Mouse (Mus musculus) megakaryocyte-erythroid progenitor cell, adult 5-6 weeks (primary cell): ENCODE measurements around the gene Ankrd63. TPM values are rescaled to one million over a fixed set of nuclear protein-coding genes. Genes with fewer than 3 reads are reported as not detected.
"Not testable (repeated sequence)": the region's sequence is repeated elsewhere in the genome, so short reads cannot be mapped to it uniquely, and the experiment has no call there.

Experiments used
- ATAC-seq: replicated peaks from 2 replicates; pipeline ENCODE4 v1.8.0; 2016; ENCODE audit warnings: mild to moderate bottlenecking, inconsistent platforms; ENCODE audit not compliant: severe bottlenecking, poor library complexity, low FRiP score, low TSS enrichment
- total RNA-seq, 2 experiments: library from RNA; stranded (forward) in 1 of 2; stranded (reverse) in 1 of 2; fragments of 200-1000, 215-1000 nt in 1 of 2; fragments of >200 nt in 1 of 2; fragmentation: Nextera tagmentation in 1 of 2; gene quantifications; 2 replicates each; pipeline ENCODE4 v1.2.3; 2014 to 2017

Ankrd63 gene
- total RNA-seq, 2 experiments from 2014 or later, result 0.19 TPM; not detected in 1

DNA sequence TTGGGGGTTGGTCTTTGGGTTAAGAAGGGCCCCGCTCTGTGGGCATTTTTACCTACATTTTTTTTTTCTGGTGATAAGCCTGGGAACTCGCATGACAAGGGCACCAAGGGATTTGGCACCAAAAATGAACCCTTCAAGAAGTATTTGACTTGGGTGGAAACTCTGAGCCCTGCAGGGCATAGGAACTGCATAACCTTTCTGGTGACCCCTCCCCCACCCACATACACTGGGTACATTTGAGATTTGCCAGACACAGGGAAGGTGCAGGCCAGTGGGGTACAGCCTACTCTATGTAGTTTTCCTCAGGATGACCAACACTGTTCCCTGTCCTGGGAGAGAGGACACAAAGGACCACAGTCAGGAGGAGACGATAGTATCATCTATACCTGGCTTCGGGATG is 38.1 kb downstream of the Ankrd63 start:
- no peak for ATAC-seq

DNA sequence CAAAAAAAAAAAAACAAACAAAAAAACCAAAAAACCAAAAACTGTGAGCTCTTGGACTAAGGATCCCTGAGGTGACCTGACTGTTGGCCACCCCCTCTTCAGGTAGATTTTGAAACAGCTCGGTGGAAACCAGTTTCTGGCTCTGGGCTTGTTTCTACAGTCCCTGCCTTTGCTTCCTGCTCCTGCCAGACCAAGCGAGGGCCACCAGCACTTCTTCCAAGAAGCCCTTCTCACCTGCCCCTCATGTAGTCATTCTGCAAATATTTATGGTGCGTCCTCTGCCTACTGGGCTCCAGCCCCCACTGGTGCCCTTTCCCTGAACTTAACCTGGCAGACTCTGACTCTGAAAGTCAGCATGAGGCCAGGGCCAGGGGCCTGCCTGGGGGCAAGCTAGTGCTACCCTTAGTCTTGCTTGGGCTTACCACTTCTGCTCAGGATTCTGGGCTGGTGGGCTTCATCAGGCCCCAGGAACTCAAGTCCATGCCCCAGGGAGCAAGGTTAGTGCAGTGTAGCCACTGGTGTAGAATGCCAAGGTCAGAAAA is 38.7 kb downstream of the Ankrd63 start:
- ATAC-seq, result no peak

DNA sequence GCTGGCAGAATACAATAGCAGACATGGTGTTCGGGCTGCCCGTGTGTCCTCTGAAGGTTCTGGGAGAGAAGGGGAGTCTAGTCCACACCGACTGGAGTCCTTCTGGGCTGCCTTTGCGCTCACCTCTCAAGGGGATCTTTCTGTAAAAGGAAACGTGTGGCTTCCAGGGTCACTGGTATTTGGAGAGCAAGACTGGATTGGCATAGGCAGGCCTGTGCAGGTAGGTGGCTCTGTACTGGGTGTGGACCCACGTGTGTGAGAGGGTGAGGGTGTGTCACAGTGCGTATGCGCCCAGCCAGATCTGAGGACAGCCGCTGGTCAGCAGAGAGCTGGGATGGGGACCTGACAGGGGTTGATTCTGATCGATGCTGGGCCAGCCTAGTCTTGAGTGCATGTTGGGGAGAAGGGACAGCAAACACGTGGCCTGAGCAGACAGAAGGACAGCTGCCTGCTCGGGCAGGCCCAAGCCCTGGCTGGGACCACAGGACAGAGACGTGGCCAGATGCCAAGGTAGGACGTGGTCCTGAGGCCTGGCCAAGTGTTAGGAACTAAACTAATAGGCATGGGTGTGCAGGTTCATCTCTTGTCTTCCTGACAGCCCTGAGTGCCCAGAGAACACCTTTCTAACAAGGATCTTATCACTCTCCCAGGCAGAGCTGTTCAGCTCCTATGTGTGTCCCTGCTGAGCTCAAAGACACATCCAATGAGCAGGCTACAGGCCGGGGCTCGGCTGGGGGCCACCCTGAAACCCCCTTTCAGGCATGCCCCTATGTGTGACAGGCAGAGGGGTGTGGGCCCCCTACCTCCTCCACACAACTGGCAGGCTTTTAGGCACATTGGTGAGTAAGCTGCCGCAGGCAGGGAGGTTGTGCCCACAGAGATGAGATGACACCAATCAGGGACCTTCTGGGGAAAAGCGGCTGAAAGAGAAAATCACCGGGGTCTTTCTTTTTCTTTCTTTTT is 39.7 kb downstream of the Ankrd63 start:
- ATAC-seq, result no peak

DNA sequence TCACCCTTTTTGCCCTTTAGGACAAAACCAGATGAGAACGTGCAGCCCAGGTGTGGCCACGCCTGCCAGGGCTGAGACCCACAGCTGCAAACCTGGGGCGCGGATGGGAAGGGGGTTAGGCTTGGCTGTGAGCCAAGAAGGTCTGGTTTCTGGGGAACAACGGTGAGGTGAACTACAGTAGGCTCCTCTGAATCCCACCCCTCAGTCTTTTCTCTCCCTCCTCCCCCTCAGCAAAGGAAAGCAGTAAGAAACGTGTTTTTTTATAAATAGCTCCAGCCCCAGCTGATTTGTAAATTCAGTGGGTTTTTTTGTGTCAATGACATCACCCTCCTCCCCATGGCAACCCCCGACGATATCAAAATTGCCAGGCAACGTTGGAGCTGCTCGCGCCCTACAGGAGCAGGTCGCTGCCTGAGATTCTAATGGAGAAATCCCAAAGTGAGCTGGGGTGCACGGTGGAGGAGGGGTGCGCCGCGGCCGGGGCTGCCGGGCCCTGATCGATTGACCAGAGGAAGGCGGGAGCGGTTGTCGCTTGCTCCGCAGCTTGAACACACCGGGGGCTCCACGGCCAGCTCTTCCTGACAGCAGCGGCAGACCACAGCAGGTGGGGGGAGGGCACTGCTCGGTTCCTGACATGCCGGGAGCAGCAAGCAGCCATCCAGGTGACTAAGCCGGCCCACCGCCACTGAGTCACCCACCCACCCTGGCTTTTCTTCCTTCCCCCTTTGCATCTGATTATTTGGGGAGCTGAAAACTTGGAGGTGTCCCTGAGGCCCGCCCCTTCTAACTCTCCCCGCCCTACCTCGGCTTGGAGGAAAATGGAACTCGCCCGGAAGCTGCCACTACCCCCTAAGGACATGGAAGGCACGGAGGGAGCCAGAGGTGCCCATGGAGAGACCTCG is 40.6 kb downstream of the Ankrd63 start, which contains the start of gene Pak6:
Gene Pak6, plus strand, starts transcription at position 402 of the 902 bp plus-strand sequence.
- ATAC-seq, result 0 out of 2 replicates have a peak, but pooled peaks have one; percentile 20

DNA sequence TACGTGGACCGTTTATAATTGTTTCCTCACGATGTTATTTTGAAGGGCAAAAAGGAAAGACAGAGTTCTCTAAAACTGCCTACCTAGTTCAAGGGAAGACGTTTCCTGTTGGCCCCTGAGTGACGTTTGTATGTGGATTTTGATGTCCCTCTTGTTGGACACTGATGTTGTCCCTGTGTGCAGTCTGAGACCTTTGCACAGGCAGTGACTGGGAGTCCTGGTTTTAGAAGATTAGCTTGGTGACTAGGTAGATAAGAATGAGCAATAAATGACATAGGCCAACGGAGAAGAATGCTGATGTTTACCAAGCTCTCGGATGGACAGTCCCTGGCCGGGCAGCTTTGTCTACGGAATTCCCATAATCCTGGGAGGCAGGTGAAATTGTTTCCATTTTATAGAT is 41.9 kb downstream of the Ankrd63 start:
- no peak for ATAC-seq

DNA sequence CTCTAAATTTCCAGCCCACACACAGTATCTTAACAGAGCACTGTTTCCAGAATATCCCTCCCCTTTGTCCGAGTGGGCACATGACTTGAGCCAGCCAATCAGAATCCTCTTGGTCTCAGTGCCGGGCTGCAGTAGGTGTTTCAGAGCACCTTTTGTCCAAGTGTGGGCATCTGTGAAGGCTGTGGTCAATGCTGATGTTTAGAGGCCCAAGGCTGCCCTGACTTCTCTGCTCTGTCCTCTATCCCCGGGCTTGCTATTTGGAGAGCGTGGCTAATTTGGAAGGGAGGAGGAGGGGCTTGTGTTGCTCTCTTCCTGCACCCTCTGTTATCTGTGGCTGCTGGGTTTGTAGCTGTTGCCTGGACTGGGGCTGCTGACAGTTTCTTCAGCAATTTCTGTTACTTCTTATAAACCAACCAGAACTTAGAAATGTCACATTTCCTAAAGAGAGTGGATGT is 43.7 kb downstream of the Ankrd63 start:
- peak; percentile 73 for ATAC-seq

DNA sequence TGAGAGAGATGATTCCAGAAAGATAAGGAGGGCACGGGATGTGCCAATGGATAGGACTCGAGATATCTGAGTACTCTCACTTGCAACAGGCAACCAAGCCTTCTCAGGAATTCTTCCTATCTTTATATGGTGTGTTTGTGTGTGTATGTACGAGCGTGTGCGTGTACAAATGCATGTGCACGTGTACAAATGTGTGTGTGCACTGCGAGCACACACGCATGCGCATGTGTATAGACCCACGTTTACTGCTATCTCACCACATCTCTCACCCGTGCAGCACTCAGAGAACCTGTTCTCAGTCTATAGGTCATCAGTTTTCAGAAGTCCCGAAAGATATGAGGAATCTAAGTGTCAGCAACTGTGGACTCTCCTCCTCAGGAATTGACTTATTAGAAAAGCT is 44.3 kb downstream of the Ankrd63 start:
- ATAC-seq, result no peak

DNA sequence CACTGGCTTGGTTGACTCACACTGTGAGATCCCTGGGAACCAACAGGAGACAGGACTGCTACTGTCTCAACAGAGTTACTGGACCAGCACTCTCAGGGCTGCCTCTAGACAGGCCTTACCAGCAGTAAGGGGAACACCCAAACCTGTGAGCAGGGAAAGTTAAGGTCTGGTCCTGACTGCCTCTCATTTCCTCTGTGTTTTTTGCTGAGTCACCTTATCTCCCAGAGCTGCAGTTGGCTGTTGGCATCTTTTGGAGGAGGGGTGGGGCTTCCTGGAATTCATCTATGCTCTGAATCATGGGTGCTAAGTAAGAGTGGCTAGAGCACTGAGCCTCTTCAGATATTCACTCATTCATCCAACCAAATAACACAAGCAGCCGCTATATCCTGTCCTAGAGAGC is 44.7 kb downstream of the Ankrd63 start:
- peak; percentile 54 for ATAC-seq

DNA sequence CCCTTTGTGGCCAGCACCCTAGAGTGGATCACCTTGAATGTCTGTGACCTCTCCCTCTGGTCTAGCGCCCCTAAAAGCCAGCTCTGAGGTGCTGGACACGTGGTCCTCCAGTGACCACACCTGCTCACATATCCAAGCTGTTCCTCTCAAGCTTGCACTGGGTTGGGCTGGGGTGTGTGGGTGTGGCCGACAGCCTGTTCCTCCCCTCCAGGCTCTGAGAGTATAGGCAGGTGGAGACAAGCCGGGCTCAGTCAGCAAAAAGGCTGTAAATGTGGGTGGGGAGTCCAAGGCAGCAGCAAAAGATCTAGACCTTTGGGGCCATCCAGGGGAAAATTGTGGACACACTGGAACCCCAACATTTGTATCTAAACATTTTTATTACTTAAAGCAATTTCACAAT is 45.3 kb downstream of the Ankrd63 start:
- peak; percentile 55 for ATAC-seq

DNA sequence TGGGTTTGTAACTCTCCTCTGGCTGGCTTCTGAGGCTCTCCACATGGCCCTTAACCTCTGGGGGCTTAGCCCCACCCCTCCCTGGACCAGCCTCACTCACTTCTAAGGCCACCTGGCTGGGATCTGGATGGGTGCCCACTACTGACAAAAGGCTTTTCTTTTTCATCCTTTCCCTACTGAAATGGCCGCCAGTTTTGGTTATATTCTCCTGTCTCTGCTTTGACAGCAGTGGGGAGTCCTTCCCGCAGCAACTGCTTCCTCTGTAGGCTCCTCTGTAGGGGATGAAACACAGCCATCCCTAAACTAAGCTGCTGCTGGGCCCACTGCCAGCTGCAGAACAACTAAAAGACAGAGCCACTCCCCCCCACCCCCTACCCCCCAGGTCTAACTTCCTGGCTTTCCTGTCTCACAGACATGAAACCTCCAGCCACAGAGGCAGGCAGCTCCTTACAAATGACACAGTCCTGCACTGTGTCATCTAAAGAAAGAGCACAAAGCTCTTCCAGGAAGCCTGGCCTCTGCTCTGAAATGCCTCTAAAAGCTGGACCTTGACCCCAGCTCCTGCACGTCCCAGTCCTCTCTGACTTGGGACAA is 47.0 kb downstream of the Ankrd63 start:
- ATAC-seq, result no peak

DNA sequence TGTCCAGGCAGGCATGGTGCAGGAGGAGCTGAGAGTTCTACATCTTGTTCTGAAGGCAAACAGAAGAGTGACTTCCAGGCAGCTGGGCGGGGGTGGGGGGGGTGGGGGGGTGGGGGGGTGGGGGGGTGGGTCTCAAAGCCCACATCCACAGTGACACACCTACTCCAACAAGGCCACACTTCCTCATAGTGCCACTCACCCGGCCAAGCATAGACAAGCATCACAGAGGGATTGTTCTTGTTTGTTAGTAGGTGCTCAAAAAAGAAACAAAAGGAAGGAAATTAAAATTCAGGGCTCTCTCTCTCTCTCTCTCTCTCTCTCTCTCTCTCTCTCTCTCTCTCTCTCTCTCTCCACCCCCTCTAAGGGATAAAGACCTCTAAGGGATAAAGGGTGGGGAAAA is 53.1 kb downstream of the Ankrd63 start:
- ATAC-seq, result not testable (repeated sequence)

Other genes starting within 250 kb of the Ankrd63 start
- 137 and 155 TPM in 2 replicates for gene Srp14, start 224.3 kb downstream of the Ankrd63 start, total RNA-seq (2014; fragmentation: Nextera tagmentation)
- gene Srp14, start 224.3 kb downstream of the Ankrd63 start, total RNA-seq (2017), result 129 and 225 TPM in 2 replicates
- gene Bmf, start 154.3 kb downstream of the Ankrd63 start, total RNA-seq (2014; fragmentation: Nextera tagmentation), result 1.2 TPM in 1 of 2 replicates, not detected in the other
- 1.3 and 2.1 TPM in 2 replicates for gene Bmf, start 154.3 kb downstream of the Ankrd63 start, total RNA-seq (2017)
- 51.3 and 64.1 TPM in 2 replicates for gene Bub1b, start 105.8 kb downstream of the Ankrd63 start, total RNA-seq (2014; fragmentation: Nextera tagmentation)
- gene Bub1b, start 105.8 kb downstream of the Ankrd63 start, total RNA-seq (2017), result 89.9 and 103 TPM in 2 replicates
- gene Pak6, start 40.7 kb downstream of the Ankrd63 start, total RNA-seq (2014; fragmentation: Nextera tagmentation), result 0.55 and 0.77 TPM in 2 replicates
- gene Pak6, start 40.7 kb downstream of the Ankrd63 start, total RNA-seq (2017), result 1.0 and 1.4 TPM in 2 replicates
- 12.9 and 24.3 TPM in 2 replicates for gene Plcb2, start 24.5 kb upstream of the Ankrd63 start, total RNA-seq (2014; fragmentation: Nextera tagmentation)
- 6.2 and 16.3 TPM in 2 replicates for gene Plcb2, start 24.5 kb upstream of the Ankrd63 start, total RNA-seq (2017)
- 14.5 and 20.5 TPM in 2 replicates for gene Inafm2, start 41.8 kb upstream of the Ankrd63 start, total RNA-seq (2014; fragmentation: Nextera tagmentation)
- 10.1 and 13.9 TPM in 2 replicates for gene Inafm2, start 41.8 kb upstream of the Ankrd63 start, total RNA-seq (2017)
- 0.27 and 1.5 TPM in 2 replicates for gene Ccdc9b, start 58.7 kb upstream of the Ankrd63 start, total RNA-seq (2014; fragmentation: Nextera tagmentation)
- gene Ccdc9b, start 58.7 kb upstream of the Ankrd63 start, total RNA-seq (2017), result 0.09 and 1.3 TPM in 2 replicates
- gene Phgr1, start 68.8 kb upstream of the Ankrd63 start, total RNA-seq (2014; fragmentation: Nextera tagmentation), result not detected in 2 replicates
- gene Phgr1, start 68.8 kb upstream of the Ankrd63 start, total RNA-seq (2017), result not detected in 2 replicates
- gene Disp2, start 75.8 kb upstream of the Ankrd63 start, total RNA-seq (2014; fragmentation: Nextera tagmentation), result not detected in 2 replicates
- not detected in 2 replicates for gene Disp2, start 75.8 kb upstream of the Ankrd63 start, total RNA-seq (2017)
- 22.4 and 38.8 TPM in 2 replicates for gene Knstrn, start 110.0 kb upstream of the Ankrd63 start, total RNA-seq (2014; fragmentation: Nextera tagmentation)
- gene Knstrn, start 110.0 kb upstream of the Ankrd63 start, total RNA-seq (2017), result 59.1 and 104 TPM in 2 replicates
- 17.9 and 24.0 TPM in 2 replicates for gene Ivd, start 158.0 kb upstream of the Ankrd63 start, total RNA-seq (2014; fragmentation: Nextera tagmentation)
- 15.7 and 30.3 TPM in 2 replicates for gene Ivd, start 158.0 kb upstream of the Ankrd63 start, total RNA-seq (2017)
- 11.9 and 13.9 TPM in 2 replicates for gene Bahd1, start 196.4 kb upstream of the Ankrd63 start, total RNA-seq (2014; fragmentation: Nextera tagmentation)
- gene Bahd1, start 196.4 kb upstream of the Ankrd63 start, total RNA-seq (2017), result 4.9 and 7.2 TPM in 2 replicates
- 2.2 and 3.6 TPM in 2 replicates for gene Chst14, start 222.5 kb upstream of the Ankrd63 start, total RNA-seq (2014; fragmentation: Nextera tagmentation)
- 1.1 and 1.7 TPM in 2 replicates for gene Chst14, start 222.5 kb upstream of the Ankrd63 start, total RNA-seq (2017)